Mouse (Mus musculus) myocyte (in vitro differentiated cells): Measurements from ENCODE around the gene Ythdf2.

Experiments
- CEBPB ChIP-seq: IDR thresholded peaks from 2 replicates; pipeline ENCODE4 v1.6.1; 2011; ENCODE audit warnings: mild to moderate bottlenecking, moderate library complexity; ENCODE audit not compliant: poor library complexity, insufficient read depth, severe bottlenecking
- E2F4 ChIP-seq: IDR thresholded peaks from one replicate; pipeline ENCODE4 v1.6.1; 2011; ENCODE audit warnings: mild to moderate bottlenecking, control low read depth, moderate library complexity; ENCODE audit not compliant: insufficient read depth
- MAX ChIP-seq: IDR thresholded peaks from one replicate; pipeline ENCODE4 v1.6.1; 2011; ENCODE audit warnings: low read depth, mild to moderate bottlenecking, control low read depth
- MYOD1 ChIP-seq, 3 experiments: IDR thresholded peaks; one replicate each; pipeline ENCODE4 v1.6.1; 2011; ENCODE audit warnings: control low read depth in 2 of 3, low read depth in 2 of 3, mild to moderate bottlenecking in 2 of 3, moderate library complexity in 1 of 3; ENCODE audit not compliant: insufficient read length in 2 of 3, control insufficient read depth in 1 of 3
- MYOG ChIP-seq, 3 experiments: IDR thresholded peaks; one replicate each; pipeline ENCODE4 v1.6.1; 2011; ENCODE audit warnings: control low read depth in 2 of 3, low read depth in 2 of 3, mild to moderate bottlenecking in 2 of 3; ENCODE audit not compliant: insufficient read length in 2 of 3, control insufficient read depth in 1 of 3, insufficient read depth in 1 of 3
- POLR2A ChIP-seq: IDR thresholded peaks from one replicate; pipeline ENCODE4 v1.6.1; 2011; ENCODE audit warnings: low read depth, mild to moderate bottlenecking, control low read depth, moderate library complexity; ENCODE audit not compliant: insufficient read length
- POLR2AphosphoS2 ChIP-seq: IDR thresholded peaks from one replicate; pipeline ENCODE4 v1.6.1; 2011; ENCODE audit warnings: low read depth, control low read depth; ENCODE audit not compliant: insufficient read length
- REST ChIP-seq: IDR thresholded peaks from one replicate; pipeline ENCODE4 v1.6.1; 2011; ENCODE audit warnings: mild to moderate bottlenecking, control low read depth, moderate library complexity; ENCODE audit not compliant: insufficient read depth, insufficient read length
- SRF ChIP-seq: IDR thresholded peaks from one replicate; pipeline ENCODE4 v1.6.1; 2011; ENCODE audit warnings: low read depth; ENCODE audit not compliant: control insufficient read depth, insufficient read length
- TCF12 ChIP-seq: IDR thresholded peaks from one replicate; pipeline ENCODE4 v1.6.1; 2011; ENCODE audit warnings: mild to moderate bottlenecking, control low read depth; ENCODE audit not compliant: poor library complexity, insufficient read depth, severe bottlenecking
- TCF3 ChIP-seq: IDR thresholded peaks from one replicate; pipeline ENCODE4 v1.6.1; 2011; ENCODE audit warnings: low read depth, control low read depth; ENCODE audit not compliant: insufficient read length
- USF1 ChIP-seq: IDR thresholded peaks from one replicate; pipeline ENCODE4 v1.6.1; 2011; ENCODE audit warnings: low read depth, mild to moderate bottlenecking, control low read depth, moderate library complexity

DNA sequence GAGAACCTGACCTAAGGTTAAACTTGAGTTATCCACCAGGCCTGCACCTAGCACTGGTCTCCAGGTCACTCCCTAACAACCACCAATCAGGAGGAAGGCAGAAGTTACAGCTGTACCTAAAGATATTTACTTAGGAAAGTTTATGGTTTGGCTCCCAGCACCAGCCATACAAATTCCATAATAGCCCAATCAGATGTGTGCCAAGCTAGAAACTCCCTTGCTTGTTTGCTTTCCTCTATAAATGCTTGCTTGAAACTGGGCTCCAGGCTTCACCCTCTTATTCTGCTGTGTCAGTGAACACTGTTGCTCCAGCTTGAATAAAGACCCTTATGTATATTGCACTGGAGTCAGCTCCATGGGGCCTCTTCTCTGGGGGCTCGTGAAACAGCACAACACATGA, 60.4 kb downstream of the Ythdf2 start:
- TF ChIP-seq MAX (no peak), TCF12 (no peak), TCF3 (no peak), POLR2A (no peak), POLR2AphosphoS2 (no peak), USF1 (no peak), MYOD1 (IDR thresholded peaks at IDR 0.05; ENCODE audit: control insufficient read depth in 1 of 3, insufficient read length in 2 of 3, low read depth in 2 of 3) (no peak), E2F4 (no peak), MYOG (IDR thresholded peaks at IDR 0.05; ENCODE audit: control insufficient read depth in 1 of 3, insufficient read depth in 1 of 3, insufficient read length in 2 of 3, low read depth in 2 of 3) (no peak), REST (no peak), CEBPB (no peak), SRF (no peak)
